Mouse (Mus musculus): ENCODE measurements around the gene Dap3. TPM values are rescaled to one million over a fixed set of nuclear protein-coding genes. Genes with fewer than 3 reads are reported as not detected.

Dap3 gene
- polyA plus RNA-seq, 1 experiment = 23.7 TPM

Other genes starting within 250 kb of the Dap3 start
- gene Rit1, start 234.3 kb downstream of the Dap3 start, polyA plus RNA-seq (2012; rRNA removed) = 28.3 and 32.9 TPM in 2 replicates
- gene Syt11, start 176.0 kb downstream of the Dap3 start, polyA plus RNA-seq (2012; rRNA removed) = 3.6 and 5.0 TPM in 2 replicates
- gene Gon4l, start 116.0 kb downstream of the Dap3 start, polyA plus RNA-seq (2012; rRNA removed) = 13.6 and 14.2 TPM in 2 replicates
- gene Msto1, start 37.2 kb downstream of the Dap3 start, polyA plus RNA-seq (2012; rRNA removed) = 17.9 and 24.0 TPM in 2 replicates
- 5.7 and 6.0 TPM in 2 replicates for gene Ash1l, start 559 bp downstream of the Dap3 start, polyA plus RNA-seq (2012; rRNA removed)
- gene Rusc1, start 142.1 kb upstream of the Dap3 start, polyA plus RNA-seq (2012; rRNA removed) = 42.5 and 54.1 TPM in 2 replicates
- not detected in 2 replicates for gene Gm43738, start 149.9 kb upstream of the Dap3 start, polyA plus RNA-seq (2012; rRNA removed)
- 25.6 and 30.6 TPM in 2 replicates for gene Fdps, start 150.8 kb upstream of the Dap3 start, polyA plus RNA-seq (2012; rRNA removed)
- gene Pklr, start 185.0 kb upstream of the Dap3 start, polyA plus RNA-seq (2012; rRNA removed) = 10.0 and 10.2 TPM in 2 replicates
- gene Hcn3, start 209.0 kb upstream of the Dap3 start, polyA plus RNA-seq (2012; rRNA removed) = 2.7 and 3.3 TPM in 2 replicates
- 66.6 and 72.2 TPM in 2 replicates for gene Clk2, start 213.6 kb upstream of the Dap3 start, polyA plus RNA-seq (2012; rRNA removed)
- gene Scamp3, start 226.3 kb upstream of the Dap3 start, polyA plus RNA-seq (2012; rRNA removed) = 120 and 134 TPM in 2 replicates
- 104 and 115 TPM in 2 replicates for gene Fam189b, start 232.0 kb upstream of the Dap3 start, polyA plus RNA-seq (2012; rRNA removed)

All from spleen, adult 2 months (tissue).